8 mouse cellular contexts compared by ENCODE assay signal in the genomic region with DNA sequence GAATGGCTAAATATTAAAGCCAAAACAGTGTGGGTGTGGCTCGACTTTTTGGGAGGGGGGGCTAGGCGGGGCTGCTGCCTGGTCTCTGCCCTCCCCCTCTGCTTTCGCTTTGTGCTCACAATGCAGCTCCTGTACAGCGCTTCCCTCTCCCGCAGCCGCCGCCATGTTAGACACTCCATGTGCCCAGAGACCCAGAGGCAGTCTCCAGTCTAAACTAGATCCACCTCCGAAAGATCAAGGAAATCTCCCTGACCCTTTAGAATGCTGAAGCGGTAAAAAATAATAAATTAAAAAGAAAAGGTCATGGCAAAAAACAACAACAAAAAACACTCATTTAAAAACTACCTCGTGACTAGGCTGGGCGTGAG. TPM values are rescaled to one million over a fixed set of nuclear protein-coding genes. Genes with fewer than 3 reads are reported as not detected.
A peak's percentile ranks its signal among the peaks of the same experiment; 100 is the strongest.
DNase-seq lines count a peak whose midpoint lies in the region; ATAC-seq and TF ChIP-seq lines count a peak whose summit lies in the region.

No protein-coding gene starts in this region.

- ATAC-seq in erythroblast, adult 5-6 weeks (replicated peaks; ENCODE audit: low FRiP score, poor library complexity, severe bottlenecking), result peak; percentile 69
- peak; percentile 76 for ATAC-seq in kidney, embryonic 15.5 days (replicated peaks; ENCODE audit: low FRiP score)

- H3K4me3 ChIP-seq in bone marrow, adult 2 months (replicated peaks; ENCODE audit: control insufficient read depth, low read depth, low read length), result peak overlapping the region; percentile 73
- H3K4me3 ChIP-seq in heart, embryonic 10.5 days, result peak overlapping the region; percentile 95
- H3K4me3 ChIP-seq in kidney, embryonic 15.5 days (replicated peaks), result peak overlapping the region; percentile 97

- no peak for TF ChIP-seq CTCF in bone marrow, adult 2 months (IDR thresholded peaks at IDR 0.05; ENCODE audit: control insufficient read depth, insufficient read depth, low read length)

- TF ChIP-seq POLR2A in bone marrow, adult 2 months (IDR thresholded peaks at IDR 0.05; ENCODE audit: borderline replicate concordance, control insufficient read depth, low read depth, low read length), result peak; percentile 49; the same call in 1 of the 2 replicates

- no peaks in the 10 kb centered on the region for H3K9me3 ChIP-seq in heart, embryonic 10.5 days
- H3K9me3 ChIP-seq in kidney, embryonic 15.5 days (replicated peaks), result no peaks in the 10 kb centered on the region

- no peaks in the 10 kb centered on the region; the same call in 1 of the 2 replicates for H3K4me1 ChIP-seq in bone marrow, adult 2 months (ENCODE audit: control insufficient read depth, insufficient read depth, low read length)
- H3K4me1 ChIP-seq in heart, embryonic 10.5 days, result peaks cover 5% of the 10 kb centered on the region; the same call in 1 of the 2 replicates
- H3K4me1 ChIP-seq in kidney, embryonic 15.5 days, result peaks cover 34% of the 10 kb centered on the region

- H3K27ac ChIP-seq in bone marrow, adult 2 months (ENCODE audit: control insufficient read depth, insufficient read depth, low read depth, low read length, poor library complexity), result peak overlapping the region; percentile 100
- H3K27ac ChIP-seq in heart, embryonic 10.5 days, result peak overlapping the region; percentile 100
- peak overlapping the region; percentile 100 for H3K27ac ChIP-seq in kidney, embryonic 15.5 days

- H3K36me3 ChIP-seq in heart, embryonic 10.5 days, result peaks cover 39% of the 10 kb centered on the region
- H3K36me3 ChIP-seq in kidney, embryonic 15.5 days, result peaks cover 26% of the 10 kb centered on the region

- under 1% methylated on average over 11 of the region's 11 CpGs for WGBS in bone marrow, adult 2 months
- WGBS in heart, embryonic 10.5 days, result under 1% methylated on average over 11 of the region's 11 CpGs
- WGBS in kidney, embryonic 15.5 days, result 0% methylated on average over 11 of the region's 11 CpGs

- peak overlapping the region; percentile 66 for H3K4me2 ChIP-seq in kidney, embryonic 15.5 days

- peak; percentile 82 to 84 for DNase-seq in B cell, adult 2 months
- peak; percentile 94 for DNase-seq in heart, embryonic 10.5 days (ENCODE audit: low spot score)
- DNase-seq in liver, result peak; percentile 87
- peak; percentile 16 to 55 for DNase-seq in monocyte, adult 2 months (ENCODE audit: low read depth in 1 of 2, low spot score in 2 of 2)
- DNase-seq in spleen, postnatal 36 days (ENCODE audit: low spot score in 2 of 2), result peak; percentile 84 to 85

- H3K9ac ChIP-seq in kidney, embryonic 15.5 days, result peak overlapping the region; percentile 97

- no peaks in the 10 kb centered on the region for H3K27me3 ChIP-seq in heart, embryonic 10.5 days (ENCODE audit: insufficient read depth, poor library complexity, severe bottlenecking)
- H3K27me3 ChIP-seq in kidney, embryonic 15.5 days, result no peaks in the 10 kb centered on the region

RNA-seq across cellular contexts. Expression of a gene that starts 1.6 kb away (rescaled TPM):
- polyA plus RNA-seq in bone marrow, adult 2 months (2011; ENCODE audit: insufficient read depth, insufficient read length, low replicate concordance, missing spikeins), result 61.4 and 116 TPM in 2 replicates
- 103 and 109 TPM in 2 replicates for total RNA-seq in erythroblast, adult 5-6 weeks (2015; ENCODE audit: low replicate concordance)
- 109 and 137 TPM in 2 replicates for total RNA-seq in erythroblast, adult 5-6 weeks (2017; ENCODE audit: low replicate concordance)
- polyA plus RNA-seq in heart, embryonic 10.5 days (2016; fragmentation: Nextera tagmentation; extraction: Ambion mirVana), result 325 and 347 TPM in 2 replicates
- polyA plus RNA-seq in kidney, embryonic 15.5 days (2015; fragmentation: Nextera tagmentation; extraction: Ambion mirVana), result 330 and 337 TPM in 2 replicates

RNA-seq across cellular contexts. Expression of a gene that starts 34.8 kb away (rescaled TPM):
- 13.2 and 22.8 TPM in 2 replicates for polyA plus RNA-seq in bone marrow, adult 2 months (2011; ENCODE audit: insufficient read depth, insufficient read length, low replicate concordance, missing spikeins)
- 9.6 and 10.2 TPM in 2 replicates for total RNA-seq in erythroblast, adult 5-6 weeks (2015; ENCODE audit: low replicate concordance)
- total RNA-seq in erythroblast, adult 5-6 weeks (2017; ENCODE audit: low replicate concordance), result 19.2 and 21.7 TPM in 2 replicates
- polyA plus RNA-seq in heart, embryonic 10.5 days (2016; fragmentation: Nextera tagmentation; extraction: Ambion mirVana), result 26.6 and 32.2 TPM in 2 replicates
- 25.3 and 27.4 TPM in 2 replicates for polyA plus RNA-seq in kidney, embryonic 15.5 days (2015; fragmentation: Nextera tagmentation; extraction: Ambion mirVana)

Comparison
In these comparisons a context has a peak if more than half of its experiments do, and no peak if none do; other contexts are left out.
1. Peak in every context shown above with its lines: DNase-seq, ATAC-seq, H3K4me3 ChIP-seq and H3K27ac ChIP-seq.
2. DNase-seq: peak in every context shown above with its lines; median percentile 94 in heart, embryonic 10.5 days; 87 in liver; 84 in spleen, postnatal 36 days; 83 in B cell, adult 2 months; 36 in monocyte, adult 2 months.